Mouse (Mus musculus) gastrocnemius, adult 8-10 months (tissue): ENCODE data around the gene Med27. TPM values are rescaled to one million over a fixed set of nuclear protein-coding genes. Genes with fewer than 3 reads are reported as not detected.

Experiments used
- DNase-seq, 2 experiments: peaks; one replicate each; pipeline ENCODE4 v3.0.0; 2022; ENCODE audit warnings: low spot score in 2 of 2
- total RNA-seq, 4 experiments: library from RNA; stranded (reverse); gene quantifications; 2 replicates each; pipeline ENCODE4 v1.2.4; 2022

The Med27 gene
- total RNA-seq, 4 experiments from 2014 or later: 13.0 to 15.4 (median 14.6) TPM

GRCm38 (mm10) chr2:29436376-29436775, 89.8 kb downstream of the Med27 start:
- DNase-seq: no peak

DNA sequence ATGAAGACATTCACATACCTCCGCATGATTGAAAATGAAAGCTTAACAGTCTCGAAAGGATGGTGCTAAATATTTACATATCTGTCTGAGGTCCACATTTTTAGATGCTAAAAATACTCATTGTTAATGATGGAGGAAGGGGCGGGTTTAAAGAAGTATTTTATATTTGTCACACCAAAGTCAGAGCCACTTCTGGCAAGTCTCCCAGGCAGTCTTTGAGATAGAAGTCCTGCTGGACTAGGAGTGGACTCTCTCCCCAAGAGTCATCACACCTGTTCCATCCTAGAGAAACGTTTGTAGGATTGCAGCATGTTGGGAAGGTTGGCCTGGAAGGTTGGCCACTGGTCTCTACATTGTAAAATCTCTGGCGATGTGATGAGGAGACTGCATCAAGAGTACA, 90.5 kb downstream of the Med27 start:
- DNase-seq: no peak

DNA sequence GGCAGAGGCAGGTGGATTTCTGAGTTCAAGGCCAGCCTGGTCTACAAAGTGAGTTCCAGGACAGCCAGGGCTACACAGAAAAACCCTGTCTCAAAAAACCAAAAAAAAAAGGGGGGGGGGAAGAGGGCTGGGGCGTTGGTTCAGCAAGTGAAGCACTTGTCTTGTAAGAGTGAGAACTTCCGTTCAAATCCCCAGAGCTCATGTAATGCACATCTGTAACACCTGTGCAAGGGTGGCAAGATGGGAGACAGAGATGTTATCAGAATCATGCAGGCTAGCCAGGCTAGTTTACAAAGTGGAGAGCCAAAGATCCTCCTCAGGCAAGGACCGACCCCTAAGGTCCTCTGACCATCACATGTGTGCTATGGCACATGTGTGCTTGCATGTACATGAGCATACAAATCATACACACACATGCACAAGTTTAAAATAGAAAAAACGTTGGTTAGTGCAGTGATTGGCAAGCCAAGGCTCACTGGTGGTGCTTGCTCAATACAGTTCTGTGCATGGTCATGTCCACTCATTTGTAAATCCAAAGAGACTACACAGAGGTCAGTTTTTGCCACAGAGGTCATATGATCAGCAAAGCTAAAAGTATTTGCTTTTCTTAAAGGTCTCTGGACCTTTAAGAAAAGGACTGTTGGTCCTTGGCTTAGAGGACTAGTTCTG, 91.4 kb downstream of the Med27 start:
- no peak for DNase-seq

- DNase-seq: no peak
Measured at GRCm38 (mm10) chr2:29438530-29438862, 91.9 kb downstream of the Med27 start.

DNA sequence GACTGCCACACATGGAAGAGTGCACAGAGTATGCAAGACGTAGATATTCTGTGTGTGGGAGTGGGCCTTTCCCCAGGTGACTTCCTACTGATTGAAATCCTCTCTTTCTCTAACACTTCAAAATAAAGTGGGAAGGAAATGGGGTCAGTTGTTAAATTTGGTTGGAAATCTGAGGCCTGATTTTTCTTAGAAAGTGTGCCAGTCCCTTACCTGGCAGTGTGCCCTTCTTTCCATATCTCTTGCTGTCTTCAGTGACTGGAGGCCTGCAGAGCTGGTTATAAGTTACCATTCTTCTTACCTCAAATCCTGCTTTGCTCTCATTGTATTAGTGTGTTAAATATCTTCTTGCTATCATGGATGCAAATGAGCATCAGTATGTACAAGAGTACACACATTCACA, 92.4 kb downstream of the Med27 start:
- DNase-seq: no peak

GRCm38 (mm10) chr2:29439396-29439795, 92.8 kb downstream of the Med27 start:
- no peak for DNase-seq

GRCm38 (mm10) chr2:29439857-29440502, 93.4 kb downstream of the Med27 start:
- no peak for DNase-seq

DNA sequence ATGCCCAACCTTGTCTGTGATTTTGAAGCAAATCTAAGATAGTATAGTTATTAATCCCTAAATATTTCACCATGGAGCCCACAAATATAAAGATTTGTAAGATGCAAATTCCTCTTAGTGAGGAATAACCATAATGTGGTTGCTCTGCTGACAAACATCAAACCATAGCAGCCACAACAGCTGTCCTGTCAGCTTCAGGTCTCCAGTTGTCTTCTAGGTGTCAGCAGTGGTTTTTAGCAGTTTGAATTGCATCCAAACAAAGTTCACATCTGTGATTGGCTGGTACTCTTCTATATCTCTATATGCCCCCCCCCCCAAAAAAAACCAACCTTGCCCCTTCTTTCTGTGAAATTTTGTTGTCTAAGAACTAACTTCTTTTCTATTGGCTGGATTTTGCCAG, 95.7 kb downstream of the Med27 start:
- no peak for DNase-seq

- no peak for DNase-seq
Measured at GRCm38 (mm10) chr2:29443626-29444217, 97.1 kb downstream of the Med27 start.

DNA sequence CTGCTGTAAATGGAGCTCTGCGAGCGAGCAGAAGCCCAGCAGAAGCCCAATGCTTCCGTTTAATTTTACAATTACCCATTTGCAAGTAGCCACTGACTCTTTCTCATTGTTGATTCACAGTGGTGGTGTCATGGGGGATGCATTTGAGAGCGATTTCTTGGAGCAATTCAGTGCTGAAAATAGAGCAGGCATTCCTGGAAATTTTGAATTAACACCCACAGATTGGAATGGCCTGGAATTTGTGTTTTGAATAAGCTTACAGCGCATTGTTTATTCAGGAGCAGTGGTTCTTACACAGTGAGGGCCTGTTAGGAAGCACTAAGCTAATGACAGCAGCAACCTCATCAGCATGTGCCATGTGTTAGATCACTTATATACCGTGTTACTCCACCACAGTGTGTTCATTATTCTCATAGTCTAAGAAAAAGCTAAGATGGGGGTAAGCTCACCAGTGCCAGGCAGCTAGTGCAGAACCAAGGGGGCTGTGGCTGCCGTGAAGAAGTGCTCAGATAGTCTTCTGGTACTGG, 101.9 kb downstream of the Med27 start:
- no peak for DNase-seq

GRCm38 (mm10) chr2:29451368-29451999, 104.9 kb downstream of the Med27 start:
- DNase-seq: no peak

DNA sequence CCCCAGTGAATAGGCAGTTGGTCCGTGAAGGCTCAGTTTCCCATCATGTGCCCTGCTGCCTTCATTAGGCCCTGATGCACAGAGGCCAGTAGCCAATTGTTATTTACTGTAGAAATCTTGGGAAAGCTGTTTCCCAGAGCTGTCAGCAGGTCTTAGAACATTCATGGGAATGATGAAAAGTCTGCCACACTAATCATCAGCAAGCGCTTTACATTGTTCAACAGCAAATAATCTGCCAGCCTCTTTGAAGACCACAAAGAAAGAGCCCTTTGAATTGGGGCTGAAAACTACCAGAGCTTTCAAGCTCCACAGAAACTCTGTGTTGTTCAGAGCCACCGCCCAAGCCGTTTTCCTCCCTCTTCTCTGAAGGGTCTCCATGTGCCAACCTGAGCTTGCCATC, 106.8 kb downstream of the Med27 start:
- DNase-seq: no peak

DNA sequence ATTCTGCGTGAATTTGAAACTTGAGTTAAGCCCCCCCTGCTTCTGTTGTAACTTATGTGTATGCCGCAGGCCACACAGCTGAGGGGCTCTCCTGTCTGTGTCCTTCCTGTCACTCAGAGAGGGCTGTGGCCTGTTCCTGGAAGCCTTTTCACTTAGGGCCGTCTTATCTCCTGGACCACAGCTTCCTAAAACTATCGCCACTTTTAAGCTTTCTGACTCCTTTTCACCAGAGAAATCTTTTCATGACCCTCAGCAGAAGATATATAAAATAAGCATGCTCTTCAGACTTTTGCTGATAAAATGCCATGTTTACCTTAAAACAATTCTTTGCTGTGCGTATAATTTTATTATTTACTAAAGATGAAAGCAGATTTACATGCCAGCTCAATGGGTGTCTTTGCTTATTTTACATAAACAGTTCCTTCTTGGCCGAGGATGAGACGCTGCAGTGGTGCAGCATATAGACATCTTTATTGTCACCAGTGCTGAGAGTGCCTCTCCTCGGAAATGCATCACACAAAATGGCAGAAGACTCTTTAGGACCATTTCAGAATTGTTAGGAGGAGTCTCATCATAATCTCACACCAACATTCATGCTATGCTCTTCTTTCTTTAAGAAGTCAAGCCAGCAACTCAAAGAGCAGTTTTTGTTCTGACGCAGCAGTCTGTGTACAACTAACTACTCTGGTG, 110.2 kb downstream of the Med27 start:
- no peak for DNase-seq

DNA sequence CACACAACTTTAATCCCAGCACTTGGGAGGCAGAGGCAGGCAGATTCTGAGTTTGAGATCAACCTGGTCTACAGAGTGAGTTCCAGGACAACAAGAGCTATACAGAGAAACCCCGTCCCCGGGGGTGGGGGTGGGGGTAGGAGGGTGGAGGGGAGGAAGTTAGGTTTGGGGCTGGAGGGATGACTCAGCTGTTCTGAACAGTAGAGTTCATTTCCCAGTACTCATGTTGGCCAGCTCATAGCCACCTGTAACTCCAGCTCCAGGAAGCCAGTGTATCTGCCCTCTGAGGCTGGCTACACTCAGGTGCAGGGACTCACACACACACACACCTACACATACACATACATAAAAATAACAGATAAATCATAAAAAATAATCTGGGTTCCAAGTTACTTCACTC, 111.1 kb downstream of the Med27 start:
- no peak for DNase-seq

- DNase-seq: no peak
Measured at GRCm38 (mm10) chr2:29458346-29458950, 111.8 kb downstream of the Med27 start.

- no peak for DNase-seq
Measured at GRCm38 (mm10) chr2:29459648-29460047, 113.0 kb downstream of the Med27 start.

- no peak for DNase-seq
Measured at GRCm38 (mm10) chr2:29461841-29462240, 115.2 kb downstream of the Med27 start.

- no peak for DNase-seq
Measured at GRCm38 (mm10) chr2:29463039-29463585, 116.5 kb downstream of the Med27 start.

DNA sequence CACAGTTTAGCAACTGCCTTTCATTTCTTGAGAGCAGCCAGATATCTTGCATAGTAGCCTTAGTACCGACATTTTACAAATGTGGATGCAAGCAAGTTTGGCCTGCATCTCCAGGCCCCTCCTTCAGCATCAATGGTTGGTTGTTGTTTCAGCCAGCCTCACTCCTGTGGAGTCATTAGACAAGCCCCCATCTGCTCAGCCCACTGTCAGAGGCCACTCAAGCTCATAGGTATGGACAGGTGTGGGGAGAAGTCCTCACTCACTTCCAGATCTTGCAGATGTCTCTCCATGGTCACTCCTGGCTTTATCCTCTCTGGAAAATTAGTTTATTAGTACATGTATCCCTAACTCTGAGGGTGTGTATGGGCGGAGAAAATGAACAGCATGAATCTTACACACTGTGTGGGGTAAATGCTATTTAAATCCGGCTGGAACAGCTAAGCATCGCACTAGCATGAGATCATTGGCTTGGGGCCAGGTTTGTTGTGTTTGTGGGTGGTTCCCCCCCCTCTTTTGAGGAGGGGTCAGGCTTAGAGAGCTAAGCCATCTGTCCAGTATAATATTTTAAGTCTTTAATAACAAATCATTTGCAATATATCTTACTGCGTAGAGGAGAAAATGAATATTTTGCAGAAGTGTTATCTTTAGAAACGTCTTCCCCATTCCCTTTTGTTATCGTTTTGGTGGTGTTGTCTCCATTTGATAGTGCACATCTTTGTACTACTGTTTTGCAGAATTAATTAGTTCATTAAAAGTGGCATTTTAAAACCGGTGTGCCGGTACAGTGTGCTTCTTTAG, 118.4 kb downstream of the Med27 start:
- no peak for DNase-seq

DNA sequence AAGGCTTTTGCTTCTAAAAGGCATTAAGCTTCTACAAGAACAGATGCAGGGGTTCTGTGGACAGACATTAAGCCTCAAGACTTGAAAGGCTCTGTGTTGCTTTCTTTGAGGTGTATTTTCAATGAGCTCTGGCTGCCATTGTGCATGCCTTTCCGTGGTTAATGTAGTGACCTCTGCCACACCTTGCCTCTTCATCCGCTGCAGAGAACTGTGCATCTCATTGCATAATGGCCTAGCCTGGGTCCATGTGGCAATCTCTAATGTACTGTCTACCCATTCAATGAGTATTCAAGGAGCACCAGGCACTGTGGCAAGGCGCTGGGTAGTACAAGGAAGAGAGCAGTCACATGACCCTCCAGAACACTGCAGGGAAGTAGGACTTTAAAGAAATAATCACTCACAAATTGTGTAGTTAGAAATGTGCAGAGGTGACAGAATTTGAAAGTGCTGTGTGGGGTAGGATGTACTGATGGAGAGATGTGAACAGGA, 119.1 kb downstream of the Med27 start:
- no peak for DNase-seq
